Mouse (Mus musculus) left cerebral cortex, postnatal 4 days (tissue): ENCODE measurements around the gene Klhl10. TPM values are rescaled to one million over a fixed set of nuclear protein-coding genes. Genes with fewer than 3 reads are reported as not detected.

ENCODE experiments used
- DNase-seq: peaks from one replicate; pipeline ENCODE4 v3.0.0-alpha.2; 2022
- intact Hi-C: fragments of 180-260 bp; cut with DNase I; formaldehyde crosslinking; loops from one replicate; pipeline ENCODE4 v1.15.1; 2025
- total RNA-seq, 2 experiments: library from RNA; stranded (reverse); gene quantifications; 2 replicates each; pipeline ENCODE4 v1.2.3; 2021

The Klhl10 gene
- total RNA-seq = 1 to 10 TPM; 1.9 to 3.1 TPM

GRCm38 (mm10) chr11:100441797-100442196, at the start of gene Klhl10, which contains the start of gene Nt5c3b:
Gene Klhl10, plus strand, starts transcription at chr11:100441917.
Gene Nt5c3b, minus strand, starts transcription at chr11:100441808.
- DNase-seq = no peak
- intact Hi-C loops = no loop called here

- intact Hi-C loops = no loop called here
- no peak for DNase-seq
Measured at GRCm38 (mm10) chr11:100392958-100393357, 48.8 kb upstream of the Klhl10 start.

GRCm38 (mm10) chr11:100393733-100394132, 48.0 kb upstream of the Klhl10 start:
- intact Hi-C loops = no loop called here
- DNase-seq = no peak

GRCm38 (mm10) chr11:100394353-100395074, 47.2 kb upstream of the Klhl10 start:
- intact Hi-C loops = no loop called here
- DNase-seq = no peak

GRCm38 (mm10) chr11:100395200-100395599, 46.5 kb upstream of the Klhl10 start:
- intact Hi-C loops = no loop called here
- no peak for DNase-seq

GRCm38 (mm10) chr11:100395861-100396631, 45.7 kb upstream of the Klhl10 start:
- DNase-seq = peak; percentile 23
- intact Hi-C loops = no loop called here

- peak; percentile 40 for DNase-seq
- intact Hi-C loops = no loop called here
Measured at GRCm38 (mm10) chr11:100396886-100397599, 44.7 kb upstream of the Klhl10 start.

GRCm38 (mm10) chr11:100397600-100398389, 43.9 kb upstream of the Klhl10 start, which contains the start of gene Jup:
Gene Jup, minus strand, starts transcription at chr11:100397763.
- intact Hi-C loops = no loop called here

GRCm38 (mm10) chr11:100398517-100398916, 43.2 kb upstream of the Klhl10 start:
- intact Hi-C loops = no loop called here
- DNase-seq = no peak

More at GRCm38 (mm10) chr11:100397600-100398389, 43.9 kb upstream of the Klhl10 start, which contains the start of gene Jup:
- peak; percentile 100 for DNase-seq

- DNase-seq = no peak
- intact Hi-C loops = no loop called here
Measured at GRCm38 (mm10) chr11:100399320-100399719, 42.4 kb upstream of the Klhl10 start.

- intact Hi-C loops = no loop called here
- DNase-seq = no peak
Measured at GRCm38 (mm10) chr11:100399727-100400538, 41.8 kb upstream of the Klhl10 start.

GRCm38 (mm10) chr11:100400842-100401241, 40.9 kb upstream of the Klhl10 start:
- intact Hi-C loops = no loop called here
- no peak for DNase-seq

- intact Hi-C loops = no loop called here
- DNase-seq = no peak
Measured at GRCm38 (mm10) chr11:100402240-100402639, 39.5 kb upstream of the Klhl10 start.

- intact Hi-C loops = no loop called here
- DNase-seq = no peak
Measured at GRCm38 (mm10) chr11:100402682-100403081, 39.0 kb upstream of the Klhl10 start.

GRCm38 (mm10) chr11:100403445-100404134, 38.1 kb upstream of the Klhl10 start:
- DNase-seq = no peak
- intact Hi-C loops = no loop called here

GRCm38 (mm10) chr11:100404456-100405074, 37.2 kb upstream of the Klhl10 start:
- DNase-seq = no peak
- intact Hi-C loops = loop anchor here (5.0 kb wide), 1 partner anchor 42 kb away; no protein-coding TSS in a partner anchor

GRCm38 (mm10) chr11:100406273-100406672, 35.4 kb upstream of the Klhl10 start:
- intact Hi-C loops = loop anchor here (5.0 kb wide), 1 partner anchor 44 kb away; no protein-coding TSS in a partner anchor
- no peak for DNase-seq
